In genomic region chr15:82342543-82342935, GRCm38 (mm10) we compare ENCODE assay signal across 2 mouse cellular contexts.
TF ChIP-seq lines count a peak whose summit lies in the region.

No protein-coding gene starts in this region.

TF ChIP-seq in CH12.LX, 34 proteins besides CTCF, POLR2A, EP300 and RAD21:
- TF ChIP-seq ZC3H11A (IDR thresholded peaks at IDR 0.05; ENCODE audit: low read depth, low read length) (no peak), TBP (conservative IDR thresholded peaks at IDR 0.05; ENCODE audit: low read depth, low read length) (0 out of 2 replicates have a peak, but pooled peaks have one; percentile 29)

TF ChIP-seq in MEL, 35 proteins besides CTCF, POLR2A, EP300 and RAD21:
- TF ChIP-seq CHD1 (IDR thresholded peaks at IDR 0.05; ENCODE audit: low read depth, low read length) (0 out of 2 replicates have a peak, but pooled peaks have one; percentile 28), ZMIZ1 (IDR thresholded peaks at IDR 0.05; ENCODE audit: low read depth, low read length) (no peak), KAT2A (conservative IDR thresholded peaks at IDR 0.05; ENCODE audit: low read depth, low read length) (no peak), MAZ (IDR thresholded peaks at IDR 0.05; ENCODE audit: low read depth, low read length) (no peak), JUND (IDR thresholded peaks at IDR 0.05; ENCODE audit: low read depth, low read length) (no peak), TBP (IDR thresholded peaks at IDR 0.05; ENCODE audit: low read depth, low read length) (0 out of 2 replicates have a peak, but pooled peaks have one; percentile 37), ZC3H11A (IDR thresholded peaks at IDR 0.05; ENCODE audit: low read depth, low read length) (no peak), NELFE (IDR thresholded peaks at IDR 0.05; ENCODE audit: low read depth, low read length) (no peak), ELF1 (IDR thresholded peaks at IDR 0.05; ENCODE audit: low read depth, low read length) (no peak)
